Mouse (Mus musculus) stomach, embryonic 15.5 days (tissue): ENCODE measurements at regions not wholly inside any gene's neighbourhood (a gene's known extent, or its start where the extent isn't known, plus 50 kb on each side); places are given as distances from the start of the nearest gene placed in this dataset.

ENCODE experiments used
- ATAC-seq: fragments of 200-750 bp; cut with Nextera tagmentation; 2 replicates; pipeline ENCODE4 v1.8.0; 2017; ENCODE audit warnings: low read depth, moderate number of reproducible peaks, moderate TSS enrichment; ENCODE audit not compliant: insufficient read depth, low FRiP score
- H3K27ac ChIP-seq: fragments of 300-500 bp; sonication (generic); 2 replicates; pipeline ENCODE4 v1.5.1; 2015; ENCODE audit warnings: mild to moderate bottlenecking, inconsistent platforms
- H3K27me3 ChIP-seq: fragments of 300-500 bp; sonication (generic); replicated peaks from 2 replicates; pipeline ENCODE4 v1.6.1; 2015; ENCODE audit warnings: inconsistent platforms
- H3K36me3 ChIP-seq: fragments of 300-500 bp; sonication (generic); 2 replicates; pipeline ENCODE4 v1.6.1; 2015; ENCODE audit warnings: inconsistent platforms
- H3K4me1 ChIP-seq: fragments of 300-500 bp; sonication (generic); 2 replicates; pipeline ENCODE4 v1.6.1; 2015; ENCODE audit warnings: inconsistent platforms
- H3K4me2 ChIP-seq: fragments of 300-500 bp; sonication (generic); 2 replicates; pipeline ENCODE4 v1.6.1; 2015; ENCODE audit warnings: mild to moderate bottlenecking, inconsistent platforms
- H3K4me3 ChIP-seq: fragments of 300-500 bp; sonication (generic); replicated peaks from 2 replicates; pipeline ENCODE4 v1.5.1; 2015; ENCODE audit warnings: inconsistent platforms
- H3K9ac ChIP-seq: fragments of 300-500 bp; sonication (generic); 2 replicates; pipeline ENCODE4 v1.6.1; 2015; ENCODE audit warnings: inconsistent platforms
- H3K9me3 ChIP-seq: fragments of 300-500 bp; sonication (generic); 2 replicates; pipeline ENCODE4 v1.6.1; 2016; ENCODE audit warnings: inconsistent platforms
- WGBS: fragments of 180-500 bp; shearing (Covaris S2); methylation state at CpG from one replicate; pipeline ENCODE4 v1.1.7; 2015; 5-methylcytosine and 5-hydroxymethylcytosine counted together

DNA sequence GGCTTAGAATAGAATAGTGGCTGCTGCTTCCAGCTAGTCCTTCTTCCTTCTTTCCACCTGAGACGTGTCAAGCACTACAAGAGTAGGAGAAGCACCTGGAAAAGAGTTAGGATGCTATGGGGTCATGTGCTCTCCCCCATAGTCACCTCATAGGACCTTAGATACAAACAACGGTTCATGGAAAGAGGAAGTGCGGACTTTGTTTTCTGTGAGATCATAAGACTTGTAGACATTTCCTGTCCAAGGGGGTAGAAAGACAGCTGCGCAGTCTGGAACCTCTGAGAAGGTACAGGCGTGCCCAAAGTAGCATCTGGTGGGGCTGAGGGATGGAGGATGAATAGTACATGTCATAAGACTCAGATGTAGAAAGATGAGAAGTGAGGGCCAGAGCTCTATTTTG, 125.6 kb upstream of the Fbxo11 start:
- H3K4me1 ChIP-seq: no peaks in the 10 kb centered on the region
- H3K4me2 ChIP-seq: no peak overlapping the region
- H3K4me3 ChIP-seq: no peak overlapping the region
- 86% methylated on average over 5 of the region's 5 CpGs for WGBS
- no peaks in the 10 kb centered on the region for H3K27me3 ChIP-seq
- H3K9ac ChIP-seq: no peak overlapping the region
- H3K36me3 ChIP-seq: no peaks in the 10 kb centered on the region
- no peak overlapping the region for H3K27ac ChIP-seq
- no peak for ATAC-seq
- H3K9me3 ChIP-seq: no peaks in the 10 kb centered on the region

DNA sequence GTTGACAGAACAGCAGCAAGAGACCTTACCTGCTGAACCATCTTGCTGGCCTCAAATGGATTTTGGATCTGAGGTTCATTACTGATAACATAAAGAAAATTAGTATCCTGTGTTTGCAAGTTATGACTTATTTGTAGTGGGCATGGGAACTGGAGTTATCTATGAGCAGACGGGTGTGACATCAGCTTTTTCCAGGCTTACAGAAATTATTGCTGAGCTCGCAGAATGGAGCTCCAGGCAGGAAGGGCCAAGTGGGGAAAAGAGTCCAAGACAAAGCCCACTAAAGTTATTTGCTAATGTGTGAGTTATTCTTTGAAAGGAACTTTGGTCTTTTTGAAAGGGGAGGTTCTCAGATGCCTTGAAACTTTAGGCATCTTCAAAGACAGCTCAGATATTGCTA, 126.4 kb upstream of the Fbxo11 start:
- H3K9ac ChIP-seq: no peak overlapping the region
- no peaks in the 10 kb centered on the region for H3K27me3 ChIP-seq
- no peak overlapping the region for H3K4me2 ChIP-seq
- no peaks in the 10 kb centered on the region for H3K9me3 ChIP-seq
- no peak for ATAC-seq
- H3K27ac ChIP-seq: no peak overlapping the region
- H3K4me3 ChIP-seq: no peak overlapping the region
- WGBS: 78% methylated on average over 2 of the region's 2 CpGs
- no peaks in the 10 kb centered on the region for H3K4me1 ChIP-seq
- no peaks in the 10 kb centered on the region for H3K36me3 ChIP-seq

DNA sequence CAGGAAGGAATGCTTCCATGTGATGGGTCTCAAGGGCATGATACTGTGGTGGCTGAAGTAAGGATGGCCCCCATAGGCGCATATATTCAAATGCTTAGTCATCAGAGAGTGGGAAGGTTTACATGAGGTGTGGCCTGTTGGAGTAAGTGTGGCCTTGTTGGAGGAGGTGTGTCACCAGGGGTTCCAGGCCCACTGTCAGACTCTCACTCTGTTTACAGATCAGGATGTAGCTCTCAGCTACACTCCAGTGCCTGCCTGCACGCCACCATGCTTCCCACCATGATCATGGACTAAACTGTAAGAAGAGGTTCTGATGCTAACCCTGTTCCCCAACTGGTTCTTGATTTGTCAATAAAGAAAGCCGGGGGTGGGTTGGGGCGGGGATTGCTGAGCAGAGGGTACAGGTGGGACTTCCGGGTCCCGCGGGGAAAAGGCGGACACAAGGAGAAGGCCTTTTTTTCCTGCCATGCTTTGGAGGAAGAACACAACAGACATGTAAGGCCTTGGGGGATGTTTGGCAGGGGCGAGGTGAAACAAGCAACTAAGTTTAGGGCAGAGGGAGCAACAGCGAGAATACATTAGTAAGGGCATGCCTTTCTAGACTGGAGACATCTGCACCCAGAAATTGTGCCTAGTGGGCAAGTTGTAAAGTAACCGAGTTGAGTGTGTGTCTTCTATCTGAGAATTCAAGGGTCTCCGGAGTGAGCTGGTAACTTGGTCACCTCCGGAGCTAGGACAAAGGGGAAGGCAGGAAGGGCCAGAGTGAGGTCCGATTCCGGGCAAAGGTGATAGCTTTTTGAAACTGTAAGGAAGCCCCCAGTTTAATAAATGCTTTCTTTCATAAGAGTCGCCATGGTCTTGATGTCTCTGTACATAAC, 127.1 kb upstream of the Fbxo11 start:
- H3K36me3 ChIP-seq: no peaks in the 10 kb centered on the region
- H3K4me2 ChIP-seq: no peak overlapping the region
- no peak overlapping the region for H3K27ac ChIP-seq
- H3K27me3 ChIP-seq: no peaks in the 10 kb centered on the region
- WGBS: 92% methylated on average over 16 of the region's 16 CpGs
- no peaks in the 10 kb centered on the region for H3K4me1 ChIP-seq
- H3K9ac ChIP-seq: no peak overlapping the region
- no peak for ATAC-seq
- H3K4me3 ChIP-seq: no peak overlapping the region
- no peaks in the 10 kb centered on the region for H3K9me3 ChIP-seq

- no peak overlapping the region for H3K4me2 ChIP-seq
- WGBS: 81% methylated on average over 5 of the region's 5 CpGs
Observed at GRCm38 (mm10) chr17:88194693-88195092, 129.6 kb upstream of the Fbxo11 start.

GRCm38 (mm10) chr17:88195303-88195702, 130.2 kb upstream of the Fbxo11 start:
- no peaks in the 10 kb centered on the region for H3K27me3 ChIP-seq
- no peaks in the 10 kb centered on the region for H3K36me3 ChIP-seq
- no peak overlapping the region for H3K4me3 ChIP-seq
- H3K4me1 ChIP-seq: no peaks in the 10 kb centered on the region
- no peak overlapping the region for H3K9ac ChIP-seq
- WGBS: 76% methylated on average over 2 of the region's 2 CpGs
- no peak overlapping the region for H3K4me2 ChIP-seq
- no peaks in the 10 kb centered on the region for H3K9me3 ChIP-seq
- no peak for ATAC-seq
- no peak overlapping the region for H3K27ac ChIP-seq

More at GRCm38 (mm10) chr17:88194693-88195092, 129.6 kb upstream of the Fbxo11 start:
- Histone ChIP-seq H3K27ac (no peak overlapping the region), H3K4me1 (no peaks in the 10 kb centered on the region), H3K4me3 (no peak overlapping the region), H3K9me3 (no peaks in the 10 kb centered on the region), H3K27me3 (no peaks in the 10 kb centered on the region), H3K36me3 (no peaks in the 10 kb centered on the region), H3K9ac (no peak overlapping the region)
- no peak for ATAC-seq

DNA sequence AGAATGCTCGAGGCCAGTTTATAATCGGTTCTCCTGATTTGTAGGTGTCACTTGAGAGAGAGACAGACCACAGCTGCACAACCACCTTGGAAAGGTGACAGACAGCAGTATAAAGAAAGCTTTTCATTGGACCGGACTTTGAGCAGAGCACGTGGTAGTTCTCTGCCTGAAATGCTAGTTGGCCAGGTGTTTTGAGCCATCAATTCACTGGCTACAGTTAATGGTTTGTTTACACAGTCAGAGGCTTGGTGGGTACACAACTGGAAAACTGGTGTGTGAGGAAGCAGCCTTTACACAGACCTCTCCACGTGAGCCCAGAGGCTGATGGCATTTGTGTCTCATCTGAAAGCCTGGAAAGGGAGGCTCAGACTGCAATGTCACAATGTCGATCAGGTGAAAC, 130.8 kb upstream of the Fbxo11 start:
- Histone ChIP-seq H3K9me3 (no peaks in the 10 kb centered on the region), H3K27ac (no peak overlapping the region), H3K27me3 (no peaks in the 10 kb centered on the region), H3K4me2 (no peak overlapping the region), H3K9ac (no peak overlapping the region), H3K4me1 (no peaks in the 10 kb centered on the region), H3K4me3 (no peak overlapping the region), H3K36me3 (no peaks in the 10 kb centered on the region)
- WGBS: 52% methylated on average over 6 of the region's 6 CpGs
- no peak for ATAC-seq

- no peak overlapping the region for H3K27ac ChIP-seq
- no peaks in the 10 kb centered on the region for H3K4me1 ChIP-seq
- no peaks in the 10 kb centered on the region for H3K9me3 ChIP-seq
- WGBS: 77% methylated on average over 1 of the region's 1 CpGs
- no peak overlapping the region for H3K9ac ChIP-seq
- ATAC-seq: no peak
- H3K4me3 ChIP-seq: no peak overlapping the region
- no peak overlapping the region for H3K4me2 ChIP-seq
- H3K36me3 ChIP-seq: no peaks in the 10 kb centered on the region
- H3K27me3 ChIP-seq: no peaks in the 10 kb centered on the region
Observed at GRCm38 (mm10) chr17:88196322-88196721, 131.2 kb upstream of the Fbxo11 start.

DNA sequence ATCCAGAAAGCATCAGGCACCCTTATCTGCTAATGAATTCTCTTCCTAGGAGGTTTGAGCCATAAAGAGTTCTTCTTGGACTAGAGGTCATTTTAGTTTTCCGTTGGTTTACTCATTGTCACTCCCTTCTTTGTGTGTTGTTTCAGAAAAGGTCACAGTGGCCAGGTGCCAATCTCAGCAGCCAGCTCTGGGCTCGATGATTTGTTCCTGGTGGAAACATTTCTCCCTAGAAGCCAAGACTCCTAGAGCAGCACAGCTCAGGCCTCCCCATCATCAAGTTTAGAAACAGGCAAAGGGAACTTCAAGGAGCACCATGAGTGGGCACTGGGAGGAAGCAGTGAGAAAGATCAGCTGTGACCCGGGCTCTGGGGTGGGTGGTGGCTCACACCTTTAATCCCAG, 132.3 kb upstream of the Fbxo11 start:
- H3K4me3 ChIP-seq: no peak overlapping the region

DNA sequence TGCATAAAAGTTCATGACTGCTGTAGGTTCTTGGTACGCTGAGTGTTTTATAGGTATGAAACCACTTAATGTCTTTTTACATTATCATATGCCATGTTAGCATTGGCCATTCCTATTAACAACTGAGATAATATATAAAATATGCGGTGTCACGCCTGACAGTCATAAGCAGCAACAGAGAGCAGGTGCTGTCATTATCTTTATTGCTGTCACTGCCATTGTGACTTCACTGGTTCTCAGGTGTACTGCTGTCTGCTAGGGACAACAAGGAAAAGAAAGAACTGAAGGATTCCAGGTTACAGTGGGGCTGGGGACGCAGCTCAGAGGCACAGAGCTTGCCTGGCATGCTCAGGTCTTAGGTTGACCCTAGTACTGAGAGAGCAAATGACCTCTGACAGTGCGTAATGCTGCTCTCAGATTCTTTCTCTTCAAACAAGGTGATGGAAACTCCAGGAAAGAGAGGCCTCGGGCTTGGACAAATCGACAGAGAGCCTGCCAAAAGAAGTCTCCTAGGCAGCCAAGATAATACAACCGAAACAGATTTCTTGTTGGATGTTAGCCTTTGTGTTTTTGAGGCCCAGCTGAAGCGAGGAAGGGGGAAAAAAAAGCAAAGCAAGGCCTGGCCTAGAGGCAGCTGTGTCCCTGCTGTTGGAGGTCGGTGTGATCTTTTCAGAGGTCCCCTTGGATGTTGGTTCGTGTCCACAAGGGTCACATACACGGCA, 136.3 kb upstream of the Fbxo11 start:
- no peaks in the 10 kb centered on the region for H3K4me1 ChIP-seq
- no peaks in the 10 kb centered on the region for H3K9me3 ChIP-seq
- H3K27me3 ChIP-seq: no peaks in the 10 kb centered on the region
- no peak overlapping the region for H3K27ac ChIP-seq
- H3K36me3 ChIP-seq: no peaks in the 10 kb centered on the region
- no peak for ATAC-seq
- no peak overlapping the region for H3K4me2 ChIP-seq
- WGBS: 71% methylated on average over 12 of the region's 12 CpGs
- no peak overlapping the region for H3K9ac ChIP-seq
- no peak overlapping the region for H3K4me3 ChIP-seq

More for the DNA sequence above, 132.3 kb upstream of the Fbxo11 start:
- H3K4me2 ChIP-seq: no peak overlapping the region
- no peaks in the 10 kb centered on the region for H3K27me3 ChIP-seq
- 48% methylated on average over 3 of the region's 3 CpGs for WGBS
- H3K9ac ChIP-seq: no peak overlapping the region
- H3K4me1 ChIP-seq: no peaks in the 10 kb centered on the region
- ATAC-seq: no peak
- H3K27ac ChIP-seq: no peak overlapping the region
- H3K9me3 ChIP-seq: no peaks in the 10 kb centered on the region
- H3K36me3 ChIP-seq: no peaks in the 10 kb centered on the region

DNA sequence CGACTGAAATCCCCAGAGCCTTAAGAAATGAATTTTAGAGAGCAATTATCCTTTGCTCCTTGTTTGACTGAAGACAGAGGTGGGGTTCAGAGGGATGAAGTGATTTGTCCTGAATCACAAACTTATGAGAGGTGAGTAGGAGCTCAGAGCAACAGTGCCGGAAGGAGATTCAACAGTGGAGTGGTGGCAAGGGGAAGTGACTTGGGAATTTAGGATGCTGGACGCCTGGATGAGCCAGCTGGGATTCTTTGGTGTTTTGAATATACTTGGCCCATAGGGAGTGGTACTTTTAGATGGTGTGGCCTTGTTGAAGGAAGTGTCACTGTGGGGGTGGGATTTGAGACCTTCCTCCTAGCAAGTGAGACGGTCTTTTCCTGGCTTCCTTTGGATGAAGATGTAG, 137.1 kb upstream of the Fbxo11 start:
- Histone ChIP-seq H3K9ac (no peak overlapping the region), H3K27me3 (no peaks in the 10 kb centered on the region), H3K4me1 (no peaks in the 10 kb centered on the region), H3K27ac (no peak overlapping the region), H3K4me3 (no peak overlapping the region), H3K36me3 (no peaks in the 10 kb centered on the region), H3K4me2 (no peak overlapping the region), H3K9me3 (no peaks in the 10 kb centered on the region)
- WGBS: 86% methylated on average over 4 of the region's 4 CpGs
- ATAC-seq: no peak

- Histone ChIP-seq H3K27me3 (no peaks in the 10 kb centered on the region), H3K9ac (no peak overlapping the region), H3K4me2 (no peak overlapping the region), H3K36me3 (no peaks in the 10 kb centered on the region), H3K4me3 (no peak overlapping the region), H3K27ac (no peak overlapping the region), H3K9me3 (no peaks in the 10 kb centered on the region), H3K4me1 (no peaks in the 10 kb centered on the region)
- 52% methylated on average over 1 of the region's 1 CpGs for WGBS
- ATAC-seq: no peak
Observed at GRCm38 (mm10) chr17:88209565-88209964, 144.5 kb upstream of the Fbxo11 start.

- Histone ChIP-seq H3K27ac (no peak overlapping the region), H3K27me3 (no peaks in the 10 kb centered on the region), H3K36me3 (no peaks in the 10 kb centered on the region), H3K4me3 (no peak overlapping the region), H3K9ac (no peak overlapping the region), H3K4me1 (no peaks in the 10 kb centered on the region), H3K4me2 (no peak overlapping the region), H3K9me3 (no peaks in the 10 kb centered on the region)
- WGBS: 84% methylated on average over 7 of the region's 7 CpGs
- ATAC-seq: no peak; the same call in 1 of the 2 replicates
Observed at GRCm38 (mm10) chr17:88212121-88212520, 147.0 kb upstream of the Fbxo11 start.
